Mouse (Mus musculus) liver, embryonic 12.5 days (tissue): ENCODE results near the gene Fdxacb1. TPM values are rescaled to one million over a fixed set of nuclear protein-coding genes. Genes with fewer than 3 reads are reported as not detected.

Source experiments
- ATAC-seq: fragments of 200-750 bp; cut with Nextera tagmentation; 2 replicates; pipeline ENCODE4 v1.8.0; 2017; ENCODE audit warnings: moderate number of reproducible peaks, mild to moderate bottlenecking, moderate library complexity
- H3K27ac ChIP-seq: fragments of 300-500 bp; sonication (generic); 2 replicates; pipeline ENCODE4 v1.5.1; 2016; ENCODE audit warnings: mild to moderate bottlenecking
- H3K27me3 ChIP-seq: fragments of 300-500 bp; sonication (generic); replicated peaks from 2 replicates; pipeline ENCODE4 v1.6.1; 2016; ENCODE audit warnings: mild to moderate bottlenecking, moderate library complexity
- H3K36me3 ChIP-seq: fragments of 300-500 bp; sonication (generic); 2 replicates; pipeline ENCODE4 v1.6.1; 2016; ENCODE audit warnings: mild to moderate bottlenecking, moderate library complexity
- H3K4me1 ChIP-seq: fragments of 300-500 bp; sonication (generic); 2 replicates; pipeline ENCODE4 v1.6.1; 2016
- H3K4me2 ChIP-seq: fragments of 300-500 bp; sonication (generic); 2 replicates; pipeline ENCODE4 v1.6.1; 2016; ENCODE audit warnings: mild to moderate bottlenecking, moderate library complexity
- H3K4me3 ChIP-seq: fragments of 300-500 bp; sonication (generic); 2 replicates; pipeline ENCODE4 v1.5.1; 2016; ENCODE audit warnings: mild to moderate bottlenecking, moderate library complexity
- H3K9ac ChIP-seq: fragments of 300-500 bp; sonication (generic); 2 replicates; pipeline ENCODE4 v1.6.1; 2016; ENCODE audit warnings: mild to moderate bottlenecking, moderate library complexity
- H3K9me3 ChIP-seq: fragments of 300-500 bp; sonication (generic); replicated peaks from 2 replicates; pipeline ENCODE4 v1.6.1; 2016; ENCODE audit warnings: mild to moderate bottlenecking, moderate library complexity
- WGBS: fragments of 180-500 bp; shearing (Covaris S2); methylation state at CpG from one replicate; pipeline ENCODE4 v1.1.7; 2016; ENCODE audit not compliant: insufficient replicate concordance; 5-methylcytosine and 5-hydroxymethylcytosine counted together
- polyA plus RNA-seq: library from polyadenylated mRNA; unstranded; fragments of >200 nt; fragmentation: Nextera tagmentation; extraction: Ambion mirVana; gene quantifications from 2 replicates; pipeline ENCODE4 v1.2.1, GENCODE M21; 2016

Fdxacb1 gene
- polyA plus RNA-seq, 1 experiment from 2014 or later: 13.7 TPM

DNA sequence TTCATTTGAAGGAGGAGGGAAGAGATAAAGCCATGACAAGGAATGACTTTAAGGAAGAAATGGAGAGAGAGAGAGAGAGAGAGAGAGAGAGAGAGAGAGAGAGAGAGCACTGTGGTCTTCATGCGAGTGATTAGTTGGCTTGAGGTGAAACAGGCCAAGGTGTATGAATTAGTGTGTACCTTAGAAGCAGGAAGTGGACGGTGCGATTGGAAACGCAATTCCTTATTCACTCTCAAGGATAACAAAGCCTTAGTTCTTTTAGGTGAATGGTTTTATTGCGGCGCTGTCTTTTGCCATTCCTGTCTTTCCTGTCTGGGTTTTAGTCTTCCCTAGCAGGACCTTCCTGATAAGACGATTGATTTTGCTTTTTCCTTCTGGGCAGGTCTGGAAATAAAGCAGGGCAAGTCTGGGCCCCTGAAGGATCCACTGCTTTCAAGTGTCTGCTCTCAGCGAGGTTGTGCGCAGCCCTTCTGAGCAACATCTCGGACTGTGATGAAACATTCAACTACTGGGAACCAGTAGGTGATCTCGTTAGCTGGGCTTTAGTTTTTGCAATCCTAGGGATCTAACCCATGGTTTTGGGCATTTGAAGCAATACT, 8.2 kb downstream of the Fdxacb1 start:
- Histone ChIP-seq H3K4me1 (peaks cover 41% of the 10 kb centered on the region), H3K4me2 (peak overlapping the region; percentile 99), H3K9me3 (no peaks in the 10 kb centered on the region), H3K27ac (no peak overlapping the region), H3K4me3 (peak overlapping the region; percentile 90), H3K9ac (peak overlapping the region; percentile 95), H3K36me3 (peaks cover 50% of the 10 kb centered on the region), H3K27me3 (no peaks in the 10 kb centered on the region)
- WGBS: 50% methylated on average over 11 of the region's 11 CpGs
- no peak for ATAC-seq

- no peak overlapping the region for H3K4me2 ChIP-seq
- H3K27ac ChIP-seq: no peak overlapping the region
- H3K36me3 ChIP-seq: peaks cover 92% of the 10 kb centered on the region
- 76% methylated on average over 2 of the region's 2 CpGs for WGBS
- H3K9me3 ChIP-seq: no peaks in the 10 kb centered on the region
- no peak for ATAC-seq
- no peak overlapping the region for H3K9ac ChIP-seq
- H3K4me1 ChIP-seq: no peaks in the 10 kb centered on the region
- H3K4me3 ChIP-seq: no peak overlapping the region
- H3K27me3 ChIP-seq: no peaks in the 10 kb centered on the region
Observed at GRCm38 (mm10) chr9:50782155-50782554, 14.1 kb downstream of the Fdxacb1 start.

- H3K4me3 ChIP-seq: no peak overlapping the region
- no peak overlapping the region for H3K27ac ChIP-seq
- H3K4me2 ChIP-seq: no peak overlapping the region
- peaks cover 69% of the 10 kb centered on the region for H3K36me3 ChIP-seq
- no peak for ATAC-seq
- 84% methylated on average over 3 of the region's 3 CpGs for WGBS
- no peaks in the 10 kb centered on the region for H3K27me3 ChIP-seq
- no peaks in the 10 kb centered on the region for H3K9me3 ChIP-seq
- H3K4me1 ChIP-seq: no peaks in the 10 kb centered on the region
- no peak overlapping the region for H3K9ac ChIP-seq
Observed at GRCm38 (mm10) chr9:50795266-50795665, 27.2 kb downstream of the Fdxacb1 start.

DNA sequence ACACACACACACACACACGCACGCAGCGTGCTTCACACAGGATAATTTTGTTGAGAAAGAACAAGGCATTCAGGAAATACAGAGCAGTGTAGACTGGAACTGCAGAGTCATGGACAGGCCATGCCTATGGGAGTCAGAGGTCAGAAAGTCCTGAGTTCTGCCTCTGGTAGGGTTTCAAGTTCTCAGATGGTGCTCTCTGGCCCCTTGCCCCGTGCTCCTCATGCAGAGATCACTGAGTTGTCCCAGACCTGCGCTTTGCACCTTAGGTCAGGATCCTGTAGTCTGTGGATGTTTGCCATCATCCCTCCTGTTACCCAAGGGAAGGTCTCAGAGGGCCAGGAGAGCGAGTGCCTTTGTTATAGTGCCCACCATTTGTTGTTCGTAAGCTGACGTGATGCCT, 28.7 kb downstream of the Fdxacb1 start:
- WGBS: 91% methylated on average over 8 of the region's 8 CpGs

GRCm38 (mm10) chr9:50797641-50798040, 29.6 kb downstream of the Fdxacb1 start:
- H3K4me2 ChIP-seq: no peak overlapping the region
- no peaks in the 10 kb centered on the region for H3K27me3 ChIP-seq
- WGBS: 92% methylated on average over 7 of the region's 7 CpGs
- H3K9ac ChIP-seq: no peak overlapping the region
- peaks cover 58% of the 10 kb centered on the region for H3K36me3 ChIP-seq
- no peaks in the 10 kb centered on the region for H3K9me3 ChIP-seq
- H3K27ac ChIP-seq: no peak overlapping the region
- H3K4me1 ChIP-seq: peaks cover 15% of the 10 kb centered on the region
- ATAC-seq: no peak
- no peak overlapping the region for H3K4me3 ChIP-seq

More for the DNA sequence above, 28.7 kb downstream of the Fdxacb1 start:
- H3K27ac ChIP-seq: no peak overlapping the region
- H3K4me2 ChIP-seq: no peak overlapping the region
- peaks cover 6% of the 10 kb centered on the region for H3K4me1 ChIP-seq
- H3K9ac ChIP-seq: no peak overlapping the region
- H3K36me3 ChIP-seq: peaks cover 61% of the 10 kb centered on the region
- no peak for ATAC-seq
- H3K9me3 ChIP-seq: no peaks in the 10 kb centered on the region
- H3K4me3 ChIP-seq: no peak overlapping the region
- H3K27me3 ChIP-seq: no peaks in the 10 kb centered on the region

DNA sequence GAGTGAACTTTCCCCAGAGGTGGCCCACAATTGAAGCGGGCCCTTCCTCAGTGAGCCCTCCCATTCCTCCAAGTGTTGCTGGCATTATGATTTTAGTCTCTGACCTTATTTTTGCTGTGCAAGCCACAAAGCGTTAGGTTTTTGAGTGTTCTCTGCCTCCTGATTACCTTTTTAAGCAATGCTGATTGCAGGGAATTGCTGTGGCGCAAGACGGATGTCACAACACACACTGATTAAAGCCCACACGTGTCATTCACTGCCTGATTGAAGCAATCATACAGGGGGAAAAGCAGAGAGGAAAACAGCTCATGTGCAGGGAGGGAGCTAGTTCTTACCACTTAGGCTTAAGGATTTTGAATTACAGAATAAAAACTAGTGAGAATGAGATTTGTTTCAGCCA, 30.3 kb downstream of the Fdxacb1 start:
- Histone ChIP-seq H3K4me3 (no peak overlapping the region), H3K27ac (no peak overlapping the region), H3K9ac (no peak overlapping the region), H3K9me3 (no peaks in the 10 kb centered on the region), H3K4me1 (peaks cover 22% of the 10 kb centered on the region), H3K27me3 (no peaks in the 10 kb centered on the region), H3K4me2 (no peak overlapping the region), H3K36me3 (peaks cover 63% of the 10 kb centered on the region)
- WGBS: 76% methylated on average over 5 of the region's 5 CpGs
- no peak for ATAC-seq

- no peaks in the 10 kb centered on the region for H3K27me3 ChIP-seq
- no peak overlapping the region for H3K4me2 ChIP-seq
- no peak overlapping the region for H3K4me3 ChIP-seq
- H3K36me3 ChIP-seq: peaks cover 72% of the 10 kb centered on the region
- H3K27ac ChIP-seq: peak overlapping the region; percentile 91; the same call in 1 of the 2 replicates
- 46% methylated on average over 2 of the region's 2 CpGs for WGBS
- no peak for ATAC-seq
- H3K4me1 ChIP-seq: peaks cover 42% of the 10 kb centered on the region
- H3K9me3 ChIP-seq: no peaks in the 10 kb centered on the region
- H3K9ac ChIP-seq: no peak overlapping the region
Observed at GRCm38 (mm10) chr9:50800985-50801384, 32.9 kb downstream of the Fdxacb1 start.

GRCm38 (mm10) chr9:50803055-50803671, 35.1 kb downstream of the Fdxacb1 start:
- Histone ChIP-seq H3K27ac (peak overlapping the region; percentile 91), H3K36me3 (peaks cover 73% of the 10 kb centered on the region), H3K4me2 (peak overlapping the region; percentile 48), H3K4me1 (peaks cover 53% of the 10 kb centered on the region), H3K27me3 (no peaks in the 10 kb centered on the region), H3K4me3 (no peak overlapping the region), H3K9me3 (no peaks in the 10 kb centered on the region), H3K9ac (peak overlapping the region; percentile 52)
- peak; percentile 99 for ATAC-seq
- 43% methylated on average over 7 of the region's 7 CpGs for WGBS

DNA sequence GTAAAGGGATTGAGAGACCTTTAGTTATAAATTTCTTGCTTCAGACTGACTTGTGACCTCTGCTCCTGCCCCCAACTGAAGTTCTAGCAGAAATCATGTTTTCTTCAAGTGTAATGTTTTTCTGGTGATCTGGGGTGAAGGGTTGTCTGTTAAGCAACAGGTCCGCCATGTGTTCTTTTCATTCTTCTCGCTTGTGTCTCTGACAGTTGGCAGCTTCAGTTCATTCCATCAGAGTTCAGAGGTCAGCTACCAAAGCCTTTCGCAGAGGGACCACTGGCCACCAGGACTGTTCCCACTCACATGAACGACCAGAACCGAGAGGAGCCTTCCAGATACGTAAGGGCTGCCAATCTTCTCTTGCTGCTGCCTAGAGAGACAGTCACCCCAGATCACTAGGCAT, 40.4 kb downstream of the Fdxacb1 start:
- H3K27ac ChIP-seq: peak overlapping the region; percentile 53; the same call in 1 of the 2 replicates
- peaks cover 71% of the 10 kb centered on the region for H3K36me3 ChIP-seq
- peaks cover 78% of the 10 kb centered on the region for H3K4me1 ChIP-seq
- no peaks in the 10 kb centered on the region for H3K9me3 ChIP-seq
- no peak overlapping the region for H3K4me2 ChIP-seq
- H3K27me3 ChIP-seq: no peaks in the 10 kb centered on the region
- 90% methylated on average over 6 of the region's 6 CpGs for WGBS
- H3K4me3 ChIP-seq: no peak overlapping the region
- H3K9ac ChIP-seq: no peak overlapping the region
- no peak for ATAC-seq

GRCm38 (mm10) chr9:50809146-50809545, 41.1 kb downstream of the Fdxacb1 start:
- no peaks in the 10 kb centered on the region for H3K9me3 ChIP-seq
- ATAC-seq: no peak
- H3K4me3 ChIP-seq: no peak overlapping the region
- H3K27me3 ChIP-seq: no peaks in the 10 kb centered on the region
- no peak overlapping the region for H3K4me2 ChIP-seq
- WGBS: 89% methylated on average over 13 of the region's 13 CpGs
- peaks cover 78% of the 10 kb centered on the region for H3K4me1 ChIP-seq
- peak overlapping the region; percentile 53 for H3K27ac ChIP-seq
- peaks cover 71% of the 10 kb centered on the region for H3K36me3 ChIP-seq
- H3K9ac ChIP-seq: no peak overlapping the region

DNA sequence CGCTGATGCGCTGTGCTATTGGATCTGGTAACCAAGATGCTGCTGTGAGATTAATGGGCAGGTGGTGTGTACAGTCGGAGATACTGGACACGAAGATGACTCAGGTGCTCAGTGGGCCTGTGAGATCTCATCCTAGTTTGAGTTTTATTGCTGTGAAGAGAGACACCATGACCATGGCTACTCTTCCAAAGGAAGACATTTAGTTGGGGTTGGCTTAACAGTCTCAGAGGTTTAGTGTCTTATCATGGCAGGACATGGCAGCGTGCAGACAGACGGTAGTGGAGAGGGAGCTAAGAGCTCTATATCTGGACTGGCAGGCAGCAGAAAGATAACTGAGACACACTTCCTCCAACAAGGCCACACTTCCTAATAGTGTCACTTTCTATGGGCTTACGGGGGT, 43.2 kb downstream of the Fdxacb1 start:
- 31% methylated on average over 7 of the region's 7 CpGs for WGBS
- ATAC-seq: peak; percentile 93
- peak overlapping the region; percentile 48 for H3K4me2 ChIP-seq
- 0 out of 2 replicates have a peak overlapping the region, but pooled peaks have one; percentile 43 for H3K9ac ChIP-seq
- H3K36me3 ChIP-seq: peaks cover 64% of the 10 kb centered on the region
- no peaks in the 10 kb centered on the region for H3K27me3 ChIP-seq
- H3K4me3 ChIP-seq: no peak overlapping the region
- peak overlapping the region; percentile 93 for H3K27ac ChIP-seq
- no peaks in the 10 kb centered on the region for H3K9me3 ChIP-seq
- peaks cover 78% of the 10 kb centered on the region for H3K4me1 ChIP-seq

- peak overlapping the region; percentile 93 for H3K27ac ChIP-seq
- peak overlapping the region; percentile 43; the same call in 1 of the 2 replicates for H3K9ac ChIP-seq
- peak; percentile 60 for ATAC-seq
- H3K4me1 ChIP-seq: peaks cover 84% of the 10 kb centered on the region
- H3K9me3 ChIP-seq: 0 out of 2 replicates have a peak, but pooled peaks cover 3% of the 10 kb centered on the region
- peak overlapping the region; percentile 48 for H3K4me2 ChIP-seq
- WGBS: 29% methylated on average over 2 of the region's 2 CpGs
- H3K36me3 ChIP-seq: peaks cover 64% of the 10 kb centered on the region
- no peaks in the 10 kb centered on the region for H3K27me3 ChIP-seq
- no peak overlapping the region for H3K4me3 ChIP-seq
Observed at GRCm38 (mm10) chr9:50811746-50812145, 43.7 kb downstream of the Fdxacb1 start.
